Mouse (Mus musculus) heart, embryonic 15.5 days (tissue): ENCODE data around the gene Slit3. TPM values are rescaled to one million over a fixed set of nuclear protein-coding genes. Genes with fewer than 3 reads are reported as not detected.

Source experiments
- ATAC-seq: fragments of 200-750 bp; cut with Nextera tagmentation; replicated peaks from 2 replicates; pipeline ENCODE4 v1.8.0; 2017; ENCODE audit warnings: low read depth, moderate TSS enrichment; ENCODE audit not compliant: insufficient number of reproducible peaks, insufficient read depth, low FRiP score
- H3K27ac ChIP-seq: fragments of 300-500 bp; sonication (generic); 2 replicates; pipeline ENCODE4 v1.5.1; 2015; ENCODE audit warnings: mild to moderate bottlenecking, inconsistent platforms
- H3K27me3 ChIP-seq: fragments of 300-500 bp; sonication (generic); 2 replicates; pipeline ENCODE4 v1.6.1; 2015; ENCODE audit warnings: inconsistent platforms
- H3K36me3 ChIP-seq: fragments of 300-500 bp; sonication (generic); 2 replicates; pipeline ENCODE4 v1.6.1; 2015; ENCODE audit warnings: mild to moderate bottlenecking, inconsistent platforms
- H3K4me1 ChIP-seq: fragments of 300-500 bp; sonication (generic); replicated peaks from 2 replicates; pipeline ENCODE4 v1.6.1; 2015; ENCODE audit warnings: inconsistent platforms
- H3K4me2 ChIP-seq: fragments of 300-500 bp; sonication (generic); 2 replicates; pipeline ENCODE4 v1.6.1; 2015; ENCODE audit warnings: inconsistent platforms, mild to moderate bottlenecking, moderate library complexity
- H3K4me3 ChIP-seq: fragments of 300-500 bp; sonication (generic); 2 replicates; pipeline ENCODE4 v1.5.1; 2015; ENCODE audit warnings: mild to moderate bottlenecking, inconsistent platforms
- H3K9ac ChIP-seq: fragments of 300-500 bp; sonication (generic); 2 replicates; pipeline ENCODE4 v1.6.1; 2015; ENCODE audit warnings: mild to moderate bottlenecking, inconsistent platforms
- H3K9me3 ChIP-seq: fragments of 300-500 bp; sonication (generic); replicated peaks from 2 replicates; pipeline ENCODE4 v1.6.1; 2016; ENCODE audit warnings: inconsistent platforms
- WGBS: fragments of 180-500 bp; shearing (Covaris S2); methylation state at CpG from one replicate; pipeline ENCODE4 v1.1.7; 2015; ENCODE audit warnings: mixed read lengths; 5-methylcytosine and 5-hydroxymethylcytosine counted together
- polyA plus RNA-seq: library from polyadenylated mRNA; unstranded; fragments of >200 nt; fragmentation: Nextera tagmentation; extraction: Ambion mirVana; gene quantifications from 2 replicates; pipeline ENCODE4 v1.2.1, GENCODE M21; 2015

Gene Slit3
- polyA plus RNA-seq, 1 experiment from 2014 or later = 11.3 TPM

DNA sequence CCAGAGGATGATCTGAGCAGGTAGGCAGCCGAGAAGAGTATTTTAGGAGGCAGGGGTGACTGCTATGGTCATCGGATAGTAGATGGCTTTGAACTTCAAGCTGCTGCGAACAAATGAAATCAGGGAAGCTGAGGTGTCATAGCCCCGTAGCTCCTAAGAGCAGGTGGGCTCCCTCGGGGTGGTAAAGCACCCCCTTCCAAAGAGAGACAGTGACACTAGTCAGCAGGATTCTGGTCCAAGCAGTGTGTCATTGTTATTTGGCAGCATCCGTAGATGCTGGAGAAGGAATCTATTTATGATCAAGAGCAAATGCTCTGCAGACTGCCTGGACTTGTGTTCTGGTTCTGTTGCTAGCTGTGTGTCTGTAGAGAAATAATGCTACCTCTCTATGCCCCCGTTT lies 154.3 kb downstream of the Slit3 start:
- no peak overlapping the region for H3K4me3 ChIP-seq
- ATAC-seq = no peak

GRCm38 (mm10) chr11:35276001-35276400 lies 155.0 kb downstream of the Slit3 start:
- 82% methylated on average over 11 of the region's 11 CpGs for WGBS
- H3K9ac ChIP-seq = no peak overlapping the region
- no peak for ATAC-seq
- H3K4me2 ChIP-seq = no peak overlapping the region
- no peak overlapping the region for H3K4me3 ChIP-seq
- H3K9me3 ChIP-seq = no peaks in the 10 kb centered on the region
- no peaks in the 10 kb centered on the region for H3K27me3 ChIP-seq
- H3K36me3 ChIP-seq = no peaks in the 10 kb centered on the region
- H3K4me1 ChIP-seq = peaks cover 49% of the 10 kb centered on the region
- no peak overlapping the region for H3K27ac ChIP-seq

More for the DNA sequence above, 154.3 kb downstream of the Slit3 start:
- no peak overlapping the region for H3K27ac ChIP-seq
- 78% methylated on average over 7 of the region's 7 CpGs for WGBS
- H3K9me3 ChIP-seq = no peaks in the 10 kb centered on the region
- H3K4me2 ChIP-seq = no peak overlapping the region
- H3K36me3 ChIP-seq = no peaks in the 10 kb centered on the region
- H3K9ac ChIP-seq = no peak overlapping the region
- no peaks in the 10 kb centered on the region for H3K27me3 ChIP-seq
- peaks cover 50% of the 10 kb centered on the region for H3K4me1 ChIP-seq

GRCm38 (mm10) chr11:35278128-35278769 lies 157.2 kb downstream of the Slit3 start:
- Histone ChIP-seq H3K4me1 (peaks cover 54% of the 10 kb centered on the region), H3K4me2 (peak overlapping the region; percentile 22; the same call in 1 of the 2 replicates), H3K9me3 (no peaks in the 10 kb centered on the region), H3K27me3 (no peaks in the 10 kb centered on the region), H3K4me3 (no peak overlapping the region), H3K9ac (no peak overlapping the region), H3K27ac (peak overlapping the region; percentile 77), H3K36me3 (no peaks in the 10 kb centered on the region)
- ATAC-seq = peak; percentile 60
- WGBS = 47% methylated on average over 16 of the region's 16 CpGs

GRCm38 (mm10) chr11:35280826-35281225 lies 159.8 kb downstream of the Slit3 start:
- no peaks in the 10 kb centered on the region for H3K27me3 ChIP-seq
- no peak overlapping the region for H3K27ac ChIP-seq
- no peaks in the 10 kb centered on the region for H3K36me3 ChIP-seq
- 53% methylated on average over 6 of the region's 6 CpGs for WGBS
- no peak overlapping the region for H3K4me2 ChIP-seq
- H3K9ac ChIP-seq = no peak overlapping the region
- peaks cover 58% of the 10 kb centered on the region for H3K4me1 ChIP-seq
- ATAC-seq = no peak
- H3K4me3 ChIP-seq = no peak overlapping the region
- H3K9me3 ChIP-seq = no peaks in the 10 kb centered on the region

DNA sequence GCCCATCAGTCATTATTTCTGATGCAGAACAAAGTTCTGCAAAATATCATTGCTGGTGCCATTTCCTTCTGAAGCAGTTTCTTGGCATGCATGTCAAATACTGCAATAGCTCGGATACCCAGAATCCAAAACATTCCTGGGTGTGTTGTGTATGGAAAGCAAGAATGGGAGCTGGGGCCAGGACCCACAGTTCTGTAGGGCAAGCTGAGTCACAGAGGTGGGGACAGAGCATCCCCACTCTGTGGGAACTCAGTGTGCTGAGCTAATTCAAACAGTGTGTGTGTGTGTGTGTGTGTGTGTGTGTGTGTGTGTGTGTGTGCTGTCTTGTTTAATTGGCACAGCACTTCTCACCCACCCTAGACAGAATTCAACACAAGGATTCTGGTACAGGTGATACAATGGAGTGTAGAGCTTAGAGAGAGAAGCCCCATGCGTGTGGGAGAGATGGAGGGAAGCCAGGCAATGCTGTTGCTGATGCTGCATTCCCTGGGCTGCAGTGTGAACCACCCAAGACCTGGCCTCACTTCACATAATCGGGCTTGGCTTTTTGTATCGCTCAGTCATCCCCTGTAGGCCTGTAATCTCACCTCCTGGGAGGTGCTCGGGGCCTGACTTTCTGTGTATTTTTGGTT lies 161.1 kb downstream of the Slit3 start:
- H3K27ac ChIP-seq = peak overlapping the region; percentile 71; the same call in 1 of the 2 replicates
- H3K9ac ChIP-seq = no peak overlapping the region
- WGBS = 54% methylated on average over 5 of the region's 5 CpGs
- H3K27me3 ChIP-seq = no peaks in the 10 kb centered on the region
- H3K36me3 ChIP-seq = no peaks in the 10 kb centered on the region
- H3K4me1 ChIP-seq = peaks cover 52% of the 10 kb centered on the region
- no peak for ATAC-seq
- no peaks in the 10 kb centered on the region for H3K9me3 ChIP-seq
- H3K4me2 ChIP-seq = no peak overlapping the region
- H3K4me3 ChIP-seq = no peak overlapping the region

DNA sequence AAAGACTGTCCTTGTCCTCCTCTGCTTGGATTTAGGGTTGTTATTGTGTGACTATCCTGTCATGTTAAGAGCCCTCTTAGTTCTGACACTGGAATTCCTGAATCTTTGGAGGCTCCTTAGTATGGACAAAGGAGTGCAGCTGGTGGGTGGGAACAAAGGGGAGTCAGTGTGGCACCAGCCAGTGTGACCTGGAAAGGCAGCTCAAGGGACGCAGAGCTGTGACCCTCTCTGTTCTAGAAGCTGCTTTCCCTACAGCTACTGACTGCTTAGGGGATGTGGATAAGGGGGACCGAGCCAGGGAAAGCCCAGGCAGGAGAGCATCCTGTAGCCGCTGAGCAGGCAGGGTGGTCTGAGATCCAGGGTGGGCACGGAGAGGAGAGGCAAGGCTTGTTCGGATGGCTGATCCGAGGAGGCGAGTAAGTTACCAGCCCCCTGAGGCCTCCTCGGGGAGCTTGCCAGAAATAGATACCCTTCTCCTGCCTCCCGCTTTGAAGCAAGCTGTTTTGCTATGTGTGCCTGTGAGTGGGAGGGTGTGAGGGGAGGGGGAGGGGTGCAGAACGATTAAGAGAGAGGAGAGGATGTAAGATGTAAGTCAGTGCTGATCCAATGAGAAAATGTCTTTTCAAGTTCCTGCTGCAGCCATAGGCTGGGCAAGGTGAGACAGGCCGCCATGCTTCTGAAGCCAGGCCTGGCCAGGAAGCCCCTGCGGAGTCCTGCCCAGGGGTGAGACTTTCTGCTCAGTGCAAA lies 162.0 kb downstream of the Slit3 start:
- H3K4me1 ChIP-seq = peaks cover 49% of the 10 kb centered on the region
- H3K4me2 ChIP-seq = peak overlapping the region; percentile 44
- ATAC-seq = no peak; the same call in 1 of the 2 replicates
- WGBS = 20% methylated on average over 12 of the region's 12 CpGs
- H3K9me3 ChIP-seq = no peaks in the 10 kb centered on the region
- no peaks in the 10 kb centered on the region for H3K27me3 ChIP-seq
- no peak overlapping the region for H3K4me3 ChIP-seq
- peak overlapping the region; percentile 71 for H3K27ac ChIP-seq
- H3K36me3 ChIP-seq = no peaks in the 10 kb centered on the region
- H3K9ac ChIP-seq = no peak overlapping the region

GRCm38 (mm10) chr11:35283767-35284166 lies 162.7 kb downstream of the Slit3 start:
- no peaks in the 10 kb centered on the region for H3K9me3 ChIP-seq
- H3K4me1 ChIP-seq = peaks cover 47% of the 10 kb centered on the region
- WGBS = 63% methylated on average over 3 of the region's 3 CpGs
- ATAC-seq = no peak
- no peak overlapping the region for H3K4me2 ChIP-seq
- no peak overlapping the region for H3K4me3 ChIP-seq
- H3K9ac ChIP-seq = no peak overlapping the region
- H3K36me3 ChIP-seq = no peaks in the 10 kb centered on the region
- no peaks in the 10 kb centered on the region for H3K27me3 ChIP-seq
- peak overlapping the region; percentile 71 for H3K27ac ChIP-seq

GRCm38 (mm10) chr11:35286578-35287390 lies 165.8 kb downstream of the Slit3 start:
- Histone ChIP-seq H3K4me1 (peaks cover 29% of the 10 kb centered on the region), H3K4me3 (no peak overlapping the region), H3K9me3 (no peaks in the 10 kb centered on the region), H3K36me3 (no peaks in the 10 kb centered on the region), H3K4me2 (no peak overlapping the region), H3K27me3 (no peaks in the 10 kb centered on the region), H3K27ac (no peak overlapping the region), H3K9ac (no peak overlapping the region)
- WGBS = 80% methylated on average over 13 of the region's 13 CpGs
- ATAC-seq = no peak

DNA sequence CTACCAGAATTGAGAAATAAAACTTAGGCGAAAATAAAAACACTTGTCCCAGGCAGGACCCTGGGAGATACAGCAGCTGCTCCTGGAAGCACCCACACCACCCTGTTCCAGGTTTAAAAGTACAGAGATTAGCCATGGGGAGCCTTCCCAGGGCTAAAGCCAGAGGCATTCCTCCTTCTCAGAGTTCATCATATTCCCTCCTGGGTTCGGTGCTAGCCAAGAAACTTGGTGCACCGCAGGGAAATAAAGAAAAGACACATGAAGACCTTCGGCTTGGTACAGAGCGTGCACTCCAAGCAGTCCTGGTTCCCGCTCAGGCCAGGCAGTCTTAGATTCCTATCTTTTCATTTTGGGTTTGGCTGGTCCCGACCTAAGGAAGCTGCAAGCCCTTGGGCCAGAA lies 167.0 kb downstream of the Slit3 start:
- no peaks in the 10 kb centered on the region for H3K9me3 ChIP-seq
- no peak overlapping the region for H3K4me3 ChIP-seq
- H3K27me3 ChIP-seq = no peaks in the 10 kb centered on the region
- no peaks in the 10 kb centered on the region for H3K36me3 ChIP-seq
- no peak overlapping the region for H3K4me2 ChIP-seq
- WGBS = 84% methylated on average over 7 of the region's 7 CpGs
- H3K9ac ChIP-seq = no peak overlapping the region
- ATAC-seq = no peak
- H3K4me1 ChIP-seq = peaks cover 29% of the 10 kb centered on the region
- H3K27ac ChIP-seq = no peak overlapping the region

DNA sequence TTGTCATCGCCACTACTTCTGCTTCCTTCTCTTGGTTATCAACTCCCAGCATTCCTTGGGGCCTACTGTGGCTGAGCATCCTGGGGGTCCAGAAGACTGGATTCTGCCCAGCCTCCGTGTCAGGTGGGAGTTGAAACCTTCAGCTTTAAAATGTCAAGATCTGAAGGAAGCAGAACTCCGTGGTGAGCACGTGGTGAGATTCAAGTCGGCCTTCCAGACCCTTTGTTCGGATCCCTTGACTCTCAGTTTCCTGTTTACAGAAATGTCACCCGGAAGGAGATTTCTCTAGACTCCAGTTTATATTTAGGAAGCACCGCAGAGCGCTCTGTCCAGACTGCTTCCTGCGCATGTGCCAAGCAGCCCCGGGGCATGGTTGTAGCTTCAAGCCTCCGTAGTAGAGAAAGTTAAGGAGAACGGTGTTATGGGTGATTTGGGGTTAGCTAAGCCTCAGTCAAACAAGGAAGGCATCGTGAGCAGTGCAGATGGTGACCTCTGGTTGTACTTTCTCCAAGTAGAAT lies 167.8 kb downstream of the Slit3 start:
- H3K36me3 ChIP-seq = no peaks in the 10 kb centered on the region
- H3K4me3 ChIP-seq = no peak overlapping the region
- H3K4me1 ChIP-seq = peaks cover 27% of the 10 kb centered on the region
- 54% methylated on average over 14 of the region's 14 CpGs for WGBS
- H3K27ac ChIP-seq = no peak overlapping the region
- no peaks in the 10 kb centered on the region for H3K9me3 ChIP-seq
- no peak overlapping the region for H3K4me2 ChIP-seq
- ATAC-seq = no peak
- no peaks in the 10 kb centered on the region for H3K27me3 ChIP-seq
- H3K9ac ChIP-seq = no peak overlapping the region
